Mouse (Mus musculus) MEL (cell line): ENCODE results near the gene Osbpl11. TPM values are rescaled to one million over a fixed set of nuclear protein-coding genes. Genes with fewer than 3 reads are reported as not detected.

ENCODE experiments used
- DNase-seq: peaks from one replicate; pipeline ENCODE4 v3.0.0; 2011; ENCODE audit warnings: low read depth, low spot score
- H3K27ac ChIP-seq: 2 replicates; pipeline ENCODE4 v1.5.1; 2012; ENCODE audit warnings: low read depth, mild to moderate bottlenecking, control low read depth, low read length, moderate library complexity; ENCODE audit not compliant: control insufficient read depth
- H3K27me3 ChIP-seq, 2 experiments: fragments of 150-350 bp in 1 of 2; sonication (generic) in 1 of 2; 2 replicates each; pipeline ENCODE4 v1.6.1; 2012; ENCODE audit warnings: low read length in 2 of 2, mild to moderate bottlenecking in 2 of 2, improper control_type of control experiment in 1 of 2, moderate library complexity in 1 of 2; ENCODE audit not compliant: insufficient read depth in 2 of 2, control insufficient read depth in 1 of 2
- H3K36me3 ChIP-seq, 2 experiments: 2 replicates each; pipeline ENCODE4 v1.6.1; 2012 to 2014; ENCODE audit warnings: low read length in 2 of 2, improper control_type of control experiment in 1 of 2, inconsistent platforms in 1 of 2, mild to moderate bottlenecking in 1 of 2; ENCODE audit not compliant: insufficient read depth in 2 of 2, control insufficient read depth in 1 of 2
- H3K4me1 ChIP-seq, 2 experiments: fragments of 150-350 bp in 1 of 2; sonication (generic) in 1 of 2; 2 replicates each; pipeline ENCODE4 v1.6.1; 2012; ENCODE audit warnings: low read length in 2 of 2, improper control_type of control experiment in 1 of 2, mild to moderate bottlenecking in 1 of 2; ENCODE audit not compliant: insufficient read depth in 2 of 2, control insufficient read depth in 1 of 2
- H3K4me3 ChIP-seq, 2 experiments: fragments of 150-350 bp in 1 of 2; sonication (generic) in 1 of 2; 2 replicates each; pipeline ENCODE4 v1.5.1; 2012; ENCODE audit warnings: low read depth in 2 of 2, low read length in 2 of 2, mild to moderate bottlenecking in 2 of 2, moderate library complexity in 2 of 2, control low read depth in 1 of 2, improper control_type of control experiment in 1 of 2; ENCODE audit not compliant: control insufficient read depth in 1 of 2, insufficient read depth in 1 of 2
- H3K79me2 ChIP-seq: 2 replicates; pipeline ENCODE4 v1.6.1; 2012; ENCODE audit warnings: mild to moderate bottlenecking, low read length, moderate library complexity; ENCODE audit not compliant: control insufficient read depth, poor library complexity, insufficient read depth
- H3K9ac ChIP-seq: 2 replicates; pipeline ENCODE4 v1.6.1; 2012; ENCODE audit warnings: low read depth, mild to moderate bottlenecking, control low read depth, low read length, moderate library complexity; ENCODE audit not compliant: control insufficient read depth, poor library complexity, severe bottlenecking
- H3K9me3 ChIP-seq: fragments of 150-350 bp; sonication (generic); replicated peaks from 2 replicates; pipeline ENCODE4 v1.6.1; 2012; ENCODE audit warnings: mild to moderate bottlenecking, low read length, improper control_type of control experiment, moderate library complexity; ENCODE audit not compliant: insufficient read depth
- BHLHE40 ChIP-seq: IDR thresholded peaks from 2 replicates; pipeline ENCODE4 v1.6.1; 2012; ENCODE audit warnings: low read depth, mild to moderate bottlenecking, inconsistent platforms, low read length, improper control_type of control experiment, borderline replicate concordance
- CHD1 ChIP-seq: IDR thresholded peaks from 2 replicates; pipeline ENCODE4 v1.6.1; 2012; ENCODE audit warnings: low read depth, mild to moderate bottlenecking, inconsistent platforms, low read length, improper control_type of control experiment
- CHD2 ChIP-seq: IDR thresholded peaks from 2 replicates; pipeline ENCODE4 v1.6.1; 2011; ENCODE audit warnings: low read length, improper control_type of control experiment
- E2F4 ChIP-seq: IDR thresholded peaks from 2 replicates; pipeline ENCODE4 v1.6.1; 2011; ENCODE audit warnings: low read depth, low read length, improper control_type of control experiment, borderline replicate concordance
- EP300 ChIP-seq, 2 experiments: IDR thresholded peaks; 2 replicates each; pipeline ENCODE4 v1.6.1; 2011; ENCODE audit warnings: improper control_type of control experiment in 2 of 2, low read length in 2 of 2, low read depth in 1 of 2, mild to moderate bottlenecking in 1 of 2
- ETS1 ChIP-seq: IDR thresholded peaks from 2 replicates; pipeline ENCODE4 v1.6.1; 2012; ENCODE audit warnings: low read depth, mild to moderate bottlenecking, inconsistent platforms, low read length, improper control_type of control experiment, moderate library complexity
- GATA1 ChIP-seq: IDR thresholded peaks from 2 replicates; pipeline ENCODE4 v1.6.1; 2011; ENCODE audit warnings: low read depth, low read length, improper control_type of control experiment
- JUND ChIP-seq: IDR thresholded peaks from 2 replicates; pipeline ENCODE4 v1.6.1; 2011; ENCODE audit warnings: low read depth, mild to moderate bottlenecking, improper control_type of control experiment, low read length
- KAT2A ChIP-seq: conservative IDR thresholded peaks from 2 replicates; pipeline ENCODE4 v1.6.1; 2012; ENCODE audit warnings: low read depth, low read length, improper control_type of control experiment, inconsistent platforms
- MAFK ChIP-seq: IDR thresholded peaks from 2 replicates; pipeline ENCODE4 v1.6.1; 2011; ENCODE audit warnings: low read depth, mild to moderate bottlenecking, low read length, improper control_type of control experiment, borderline replicate concordance
- MAZ ChIP-seq: IDR thresholded peaks from 2 replicates; pipeline ENCODE4 v1.6.1; 2012; ENCODE audit warnings: low read depth, mild to moderate bottlenecking, inconsistent platforms, low read length, improper control_type of control experiment
- MYB ChIP-seq: IDR thresholded peaks from 2 replicates; pipeline ENCODE4 v1.6.1; 2011; ENCODE audit warnings: mild to moderate bottlenecking, low read depth, low read length, improper control_type of control experiment
- MYC ChIP-seq: IDR thresholded peaks from 2 replicates; pipeline ENCODE4 v1.6.1; 2011; ENCODE audit warnings: low read depth, mild to moderate bottlenecking, low read length, improper control_type of control experiment, moderate library complexity
- NELFE ChIP-seq: IDR thresholded peaks from 2 replicates; pipeline ENCODE4 v1.6.1; 2011; ENCODE audit warnings: low read depth, low read length, improper control_type of control experiment
- NRF1 ChIP-seq: IDR thresholded peaks from 2 replicates; pipeline ENCODE4 v1.6.1; 2014; ENCODE audit warnings: low read depth, mild to moderate bottlenecking, inconsistent platforms, low read length, improper control_type of control experiment, moderate library complexity; ENCODE audit not compliant: poor library complexity, insufficient read depth, severe bottlenecking
- POLR2AphosphoS2 ChIP-seq: IDR thresholded peaks from 2 replicates; pipeline ENCODE4 v1.6.1; 2011; ENCODE audit warnings: low read length, improper control_type of control experiment
- RAD21 ChIP-seq: IDR thresholded peaks from 2 replicates; pipeline ENCODE4 v1.6.1; 2011; ENCODE audit warnings: mild to moderate bottlenecking, low read depth, low read length, improper control_type of control experiment
- RCOR1 ChIP-seq: IDR thresholded peaks from 2 replicates; pipeline ENCODE4 v1.6.1; 2012; ENCODE audit warnings: low read depth, mild to moderate bottlenecking, inconsistent platforms, low read length, improper control_type of control experiment
- SIN3A ChIP-seq: IDR thresholded peaks from 2 replicates; pipeline ENCODE4 v1.6.1; 2012; ENCODE audit warnings: low read length, improper control_type of control experiment, inconsistent platforms
- TAL1 ChIP-seq: IDR thresholded peaks from 2 replicates; pipeline ENCODE4 v1.6.1; 2012; ENCODE audit warnings: mild to moderate bottlenecking, inconsistent platforms, low read length, moderate library complexity, mixed read lengths
- TBP ChIP-seq: IDR thresholded peaks from 2 replicates; pipeline ENCODE4 v1.8.0; 2011; ENCODE audit warnings: low read depth, low read length, improper control_type of control experiment
- USF1 ChIP-seq: IDR thresholded peaks from 2 replicates; pipeline ENCODE4 v1.6.1; 2014; ENCODE audit warnings: low read depth, mild to moderate bottlenecking, inconsistent platforms, low read length, improper control_type of control experiment, moderate library complexity
- USF2 ChIP-seq, 2 experiments: IDR thresholded peaks; 2 replicates each; pipeline ENCODE4 v1.6.1; 2011 to 2012; ENCODE audit warnings: improper control_type of control experiment in 2 of 2, low read length in 2 of 2, borderline replicate concordance in 1 of 2, inconsistent platforms in 1 of 2, low read depth in 1 of 2, mild to moderate bottlenecking in 1 of 2; ENCODE audit not compliant: insufficient read depth in 1 of 2
- ZC3H11A ChIP-seq: IDR thresholded peaks from 2 replicates; pipeline ENCODE4 v1.6.1; 2012; ENCODE audit warnings: low read depth, mild to moderate bottlenecking, inconsistent platforms, low read length, improper control_type of control experiment
- polyA plus RNA-seq, 2 experiments: library from polyadenylated mRNA; stranded (reverse) in 1 of 2; unstranded in 1 of 2; fragments of >175 nt in 1 of 2; fragments of >200 nt in 1 of 2; gene quantifications; 2 replicates each; pipeline versions ENCODE4 v1.2.1 to v1.2.4; 2012; ENCODE audit warnings: low replicate concordance in 2 of 2, low read depth in 1 of 2; ENCODE audit not compliant: insufficient read length in 2 of 2, insufficient read depth in 1 of 2, missing spikeins in 1 of 2
- total RNA-seq: library from RNA; depleted of rRNA; stranded (reverse); fragments of 300-350 nt; gene quantifications from 2 replicates; pipeline ENCODE4 v1.2.3, GENCODE M21; 2012

Osbpl11 gene
- total and polyA plus RNA-seq, 3 experiments: 6.9 to 10.3 TPM; not detected in 1

- Histone ChIP-seq H3K27me3 (no peaks in the 10 kb centered on the region), H3K79me2 (no peaks in the 10 kb centered on the region), H3K9ac (no peak overlapping the region), H3K4me1 (no peaks in the 10 kb centered on the region), H3K36me3 (no peaks in the 10 kb centered on the region; a peak in 1 of 4 replicates), H3K27ac (no peak overlapping the region), H3K4me3 (no peak overlapping the region), H3K9me3 (no peaks in the 10 kb centered on the region)
- no peak for TF ChIP-seq POLR2AphosphoS2
- TF ChIP-seq EP300 (IDR thresholded peaks at IDR 0.05; ENCODE audit: low read depth in 1 of 2, low read length in 2 of 2): no peak
- TF ChIP-seq JUND: no peak
- no peak for TF ChIP-seq RAD21
- TF ChIP-seq NRF1: no peak
- no peak for TF ChIP-seq KAT2A
- no peak for TF ChIP-seq E2F4
- TF ChIP-seq MYB: no peak
- no peak for TF ChIP-seq USF1
- no peak for TF ChIP-seq MAFK
- TF ChIP-seq TAL1: no peak
- DNase-seq: no peak
Observed at GRCm38 (mm10) chr16:33244933-33245470, 60.1 kb downstream of the Osbpl11 start.

- TF ChIP-seq BHLHE40 (no peak), MYB (no peak), GATA1 (no peak), ZC3H11A (no peak), RAD21 (no peak), CHD1 (no peak), SIN3A (no peak), RCOR1 (no peak), USF2 (IDR thresholded peaks at IDR 0.05; ENCODE audit: borderline replicate concordance in 1 of 2, insufficient read depth in 1 of 2, low read depth in 1 of 2, low read length in 2 of 2) (no peak), EP300 (IDR thresholded peaks at IDR 0.05; ENCODE audit: low read depth in 1 of 2, low read length in 2 of 2) (no peak), USF1 (no peak), CHD2 (no peak), NELFE (no peak), ETS1 (no peak), JUND (no peak), TBP (no peak), MAZ (no peak), E2F4 (no peak), MYC (no peak)
- Histone ChIP-seq H3K79me2 (peaks cover 3% of the 10 kb centered on the region), H3K4me3 (no peak overlapping the region), H3K4me1 (no peaks in the 10 kb centered on the region), H3K9ac (no peak overlapping the region), H3K27ac (no peak overlapping the region), H3K9me3 (no peaks in the 10 kb centered on the region), H3K27me3 (no peaks in the 10 kb centered on the region), H3K36me3 (peaks cover 0 to 3% of the 10 kb centered on the region in 2 experiments; a peak in 3 of 4 replicates)
- DNase-seq: no peak
Observed at GRCm38 (mm10) chr16:33246526-33246925, 61.7 kb downstream of the Osbpl11 start.
